Mouse (Mus musculus) cerebellum, adult (tissue): ENCODE results near the gene Fam111a.

Experiments used
- ATAC-seq: cut with Nextera tagmentation; 2 replicates; pipeline ENCODE4 v1.9.2; 2017; ENCODE audit warnings: mild to moderate bottlenecking, moderate library complexity, mixed read lengths; ENCODE audit not compliant: insufficient number of reproducible peaks, low FRiP score, low TSS enrichment

The Fam111a gene

GRCm38 (mm10) chr19:12600684-12601480, 55.3 kb downstream of the Fam111a start:
- ATAC-seq, result no peak

- ATAC-seq, result no peak
Observed at GRCm38 (mm10) chr19:12608336-12608735, 62.8 kb downstream of the Fam111a start.

GRCm38 (mm10) chr19:12613646-12614045, 68.1 kb downstream of the Fam111a start:
- ATAC-seq, result no peak

DNA sequence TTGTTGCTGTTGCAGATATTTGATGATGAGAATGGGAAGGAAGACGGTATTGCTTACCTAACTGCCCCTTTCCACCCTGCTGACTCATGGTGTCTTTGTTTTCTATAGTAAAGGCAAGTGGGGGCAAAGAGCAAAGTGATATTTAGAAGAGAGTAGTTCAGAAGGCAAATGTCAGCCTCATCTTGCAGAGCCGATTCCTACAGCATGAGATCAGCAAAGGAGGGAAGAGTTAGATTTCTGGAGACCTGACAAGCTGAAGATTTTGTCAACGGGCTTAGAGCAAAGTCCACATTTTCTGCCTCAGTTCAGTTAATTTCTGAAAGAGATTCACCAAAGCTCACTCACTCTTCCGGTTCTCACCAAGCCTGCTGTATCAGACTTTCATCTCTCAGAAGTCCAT, 87.6 kb downstream of the Fam111a start, which contains the start of gene Glyat:
Gene Glyat (plus strand): TSS at position 133 of the 400 bp plus-strand sequence.
- ATAC-seq, result no peak

GRCm38 (mm10) chr19:12634259-12634658, 88.7 kb downstream of the Fam111a start:
- ATAC-seq, result no peak

- no peak for ATAC-seq
Observed at GRCm38 (mm10) chr19:12634963-12635362, 89.4 kb downstream of the Fam111a start.

DNA sequence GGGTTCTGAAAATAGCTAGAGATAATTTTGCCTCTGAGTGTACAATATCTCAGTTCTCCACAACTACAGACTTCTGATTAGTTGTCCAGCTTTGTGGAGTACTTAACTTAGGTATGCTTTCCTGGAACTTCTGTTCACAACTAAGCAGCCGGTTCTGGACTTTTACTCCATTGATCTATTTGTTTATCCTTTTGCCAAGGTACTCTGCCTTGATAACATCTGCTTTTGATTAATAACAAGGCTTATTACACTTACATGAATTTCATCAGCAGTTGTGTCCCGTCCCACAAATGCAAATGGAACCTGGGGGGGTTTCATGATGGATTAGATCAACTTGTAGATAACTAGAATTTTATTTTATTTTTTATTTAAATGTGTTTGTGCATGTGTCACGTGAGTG, 91.3 kb downstream of the Fam111a start:
- no peak for ATAC-seq

DNA sequence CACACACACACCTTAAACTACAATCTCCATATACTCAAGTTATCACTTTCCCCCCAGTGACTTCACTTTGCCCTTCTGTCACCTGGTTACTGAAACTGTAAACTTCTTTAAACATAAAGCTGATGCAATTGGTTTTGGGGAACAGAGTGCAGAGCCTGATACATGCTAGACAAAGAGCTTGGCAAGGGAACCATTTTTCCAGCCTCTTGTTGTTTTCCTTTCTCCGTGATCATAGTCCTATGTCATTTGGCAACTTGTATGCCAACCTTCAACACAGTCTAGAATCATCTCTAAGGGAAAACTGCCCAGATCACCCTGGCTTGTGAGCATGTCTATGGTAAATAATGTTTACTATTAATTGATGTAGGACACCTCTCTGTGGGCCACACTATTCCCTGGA, 92.5 kb downstream of the Fam111a start:
- ATAC-seq, result no peak
